Comparison of ENCODE assay signal across 17 mouse cellular contexts in the genomic region with DNA sequence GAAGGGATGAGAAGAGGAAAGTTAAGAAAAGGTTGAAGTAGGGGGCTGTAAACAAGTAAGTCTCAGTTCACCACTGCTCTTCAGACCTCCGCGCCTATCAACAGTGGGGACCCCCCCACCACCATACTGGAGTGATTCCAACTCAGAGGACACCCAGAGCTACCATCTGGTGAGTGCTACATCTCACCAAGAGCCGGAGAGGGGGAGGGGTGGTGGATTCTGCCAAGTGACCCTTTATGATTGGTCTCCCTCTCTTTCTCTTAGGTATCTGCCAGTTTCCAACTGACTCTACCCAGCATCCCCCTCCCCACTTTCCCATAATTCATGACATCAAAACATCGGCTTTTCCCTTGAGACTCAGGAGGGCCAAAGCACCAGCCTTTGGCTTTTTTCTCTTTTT. TPM values are rescaled to one million over a fixed set of nuclear protein-coding genes. Genes with fewer than 3 reads are reported as not detected.
A peak's percentile ranks its signal among the peaks of the same experiment; 100 is the strongest.
DNase-seq lines count a peak whose midpoint lies in the region; ATAC-seq and TF ChIP-seq lines count a peak whose summit lies in the region.
"Had no signal": no experiment of that assay in that cellular context is flagged by ENCODE, and none has a peak within 500 bp of the region (broad histone marks: within the 10 kb centered on the region; RNA-seq: fewer than 3 reads in every experiment).

No protein-coding gene starts in this region.

- H3K4me1 ChIP-seq in hindbrain, postnatal 0 days (ENCODE audit: insufficient read depth, low read length): peaks cover 10% of the 10 kb centered on the region; the same call in 1 of the 2 replicates
- H3K4me1 ChIP-seq in hindbrain, embryonic 13.5 days (replicated peaks): peaks cover 15% of the 10 kb centered on the region

- TF ChIP-seq CTCF in hindbrain, postnatal 0 days (IDR thresholded peaks at IDR 0.05; ENCODE audit: low read depth): no peak

- H3K4me3 ChIP-seq in hindbrain, postnatal 0 days (ENCODE audit: low read length): no peak overlapping the region
- H3K4me3 ChIP-seq in hindbrain, embryonic 13.5 days: no peak overlapping the region
- H3K4me3 ChIP-seq: embryonic facial prominence, embryonic 13.5 days; forebrain, embryonic 12.5 days; hindbrain, embryonic 15.5 days had no signal

- no peaks in the 10 kb centered on the region for H3K36me3 ChIP-seq in hindbrain, postnatal 0 days (ENCODE audit: insufficient read depth, low read length)
- no peaks in the 10 kb centered on the region for H3K36me3 ChIP-seq in hindbrain, embryonic 13.5 days
- H3K36me3 ChIP-seq: hindbrain, embryonic 15.5 days had no signal

- no peak overlapping the region for H3K9ac ChIP-seq in hindbrain, postnatal 0 days (replicated peaks; ENCODE audit: low read length)
- H3K9ac ChIP-seq in hindbrain, embryonic 13.5 days: no peak overlapping the region
- H3K9ac ChIP-seq: embryonic facial prominence, embryonic 13.5 days; forebrain, embryonic 12.5 days; hindbrain, embryonic 15.5 days had no signal

- DNase-seq in cerebellum, postnatal 14 days: peak; percentile 72 to 85
- no peak for DNase-seq in cerebellum, adult 9-10 months
- DNase-seq in gastrocnemius, postnatal 25 days: peak; percentile 37
- DNase-seq in gastrocnemius, adult 8-10 months (ENCODE audit: low spot score in 2 of 2): no peak
- peak; percentile 59 for DNase-seq in hindbrain, postnatal 0 days (ENCODE audit: low spot score)
- no peak for DNase-seq in adrenal gland, postnatal 10 days
- DNase-seq: cerebellum, adult 18-20 months; gastrocnemius, postnatal 14 days; heart, postnatal 10 days; heart, postnatal 4 days; kidney, adult 8-10 months had no signal

- H3K27me3 ChIP-seq in hindbrain, postnatal 0 days (ENCODE audit: insufficient read depth, low read length): no peaks in the 10 kb centered on the region
- peaks cover 43% of the 10 kb centered on the region for H3K27me3 ChIP-seq in hindbrain, embryonic 13.5 days

- 64% methylated on average over 4 of the region's 4 CpGs for WGBS in hindbrain, postnatal 0 days
- WGBS in hindbrain, embryonic 13.5 days: 80% methylated on average over 4 of the region's 4 CpGs

- no peak overlapping the region for H3K4me2 ChIP-seq in hindbrain, postnatal 0 days (ENCODE audit: low read depth, low read length)
- H3K4me2 ChIP-seq in hindbrain, embryonic 13.5 days: no peak overlapping the region
- H3K4me2 ChIP-seq: embryonic facial prominence, embryonic 13.5 days; forebrain, embryonic 12.5 days; hindbrain, embryonic 15.5 days had no signal

- peak overlapping the region; percentile 32; the same call in 1 of the 2 replicates for H3K27ac ChIP-seq in hindbrain, postnatal 0 days
- no peak overlapping the region for H3K27ac ChIP-seq in hindbrain, embryonic 13.5 days
- H3K27ac ChIP-seq: embryonic facial prominence, embryonic 13.5 days; forebrain, embryonic 12.5 days; hindbrain, embryonic 15.5 days had no signal

- ATAC-seq in hindbrain, postnatal 0 days: no peak
- no peak for ATAC-seq in hindbrain, embryonic 13.5 days (ENCODE audit: low FRiP score)
- ATAC-seq: inflammation-experienced regulatory T-cells, adult 6 months; intestine, postnatal 0 days had no signal

- H3K9me3 ChIP-seq in hindbrain, postnatal 0 days (ENCODE audit: low read length): no peaks in the 10 kb centered on the region
- no peaks in the 10 kb centered on the region for H3K9me3 ChIP-seq in hindbrain, embryonic 13.5 days
- H3K9me3 ChIP-seq: embryonic facial prominence, embryonic 13.5 days; forebrain, embryonic 12.5 days; hindbrain, embryonic 15.5 days had no signal

RNA-seq across cellular contexts. Expression of a gene that starts 5.4 kb away (rescaled TPM):
- total RNA-seq in gastrocnemius, postnatal 25 days (2021): 10 to 100 TPM; 10.4 to 10.9 TPM
- 10 to 100 TPM in 1 of 4 experiments, 1 to 10 TPM in 3; 8.5 to 11.4 (median 9.2) TPM for total RNA-seq in gastrocnemius, adult 8-10 months (2022)
- 23.9 and 31.1 TPM in 2 replicates for total RNA-seq in hindbrain, postnatal 0 days (2014; rRNA removed)
- polyA plus RNA-seq in hindbrain, postnatal 0 days (2015; fragmentation: Nextera tagmentation; extraction: Ambion mirVana): 3.3 and 5.9 TPM in 2 replicates
- polyA plus RNA-seq in hindbrain, embryonic 13.5 days (2015; fragmentation: Nextera tagmentation; extraction: Ambion mirVana): 4.0 and 7.1 TPM in 2 replicates
- 10 to 100 TPM; 19.6 to 44.5 TPM for total RNA-seq in adrenal gland, postnatal 10 days (2021)
- polyA plus RNA-seq: inflammation-experienced regulatory T-cells, adult 6 months had no signal

RNA-seq across cellular contexts. Expression of a gene that starts 7.0 kb away (rescaled TPM):
- 100 to 1,000 TPM; 306 to 340 TPM for total RNA-seq in gastrocnemius, postnatal 25 days (2021)
- total RNA-seq in gastrocnemius, adult 8-10 months (2022): 100 to 1,000 TPM; 397 to 490 (median 424) TPM
- 9.5 and 12.8 TPM in 2 replicates for total RNA-seq in hindbrain, postnatal 0 days (2014; rRNA removed)
- 6.1 and 6.5 TPM in 2 replicates for polyA plus RNA-seq in hindbrain, postnatal 0 days (2015; fragmentation: Nextera tagmentation; extraction: Ambion mirVana)
- 3.9 and 4.0 TPM in 2 replicates for polyA plus RNA-seq in hindbrain, embryonic 13.5 days (2015; fragmentation: Nextera tagmentation; extraction: Ambion mirVana)
- total RNA-seq in adrenal gland, postnatal 10 days (2021): 10 to 100 TPM; 67.6 to 81.9 TPM
- polyA plus RNA-seq: inflammation-experienced regulatory T-cells, adult 6 months had no signal

RNA-seq across cellular contexts. Expression of a gene that starts 19.2 kb away (rescaled TPM):
- 100 to 1,000 TPM; 417 to 422 TPM for total RNA-seq in gastrocnemius, postnatal 25 days (2021)
- total RNA-seq in gastrocnemius, adult 8-10 months (2022): 100 to 1,000 TPM; 443 to 477 (median 467) TPM
- total RNA-seq in hindbrain, postnatal 0 days (2014; rRNA removed): 491 and 500 TPM in 2 replicates
- polyA plus RNA-seq in hindbrain, postnatal 0 days (2015; fragmentation: Nextera tagmentation; extraction: Ambion mirVana): 1,157 and 1,160 TPM in 2 replicates
- polyA plus RNA-seq in hindbrain, embryonic 13.5 days (2015; fragmentation: Nextera tagmentation; extraction: Ambion mirVana): 1,129 and 1,134 TPM in 2 replicates
- 100 to 1,000 TPM; 578 to 644 TPM for total RNA-seq in adrenal gland, postnatal 10 days (2021)

RNA-seq across cellular contexts. Expression of a gene that starts 23.6 kb away (rescaled TPM):
- total RNA-seq in gastrocnemius, postnatal 25 days (2021): under 1 TPM in 1 of 2 experiments, not detected in 1; 0.91 TPM
- total RNA-seq in gastrocnemius, adult 8-10 months (2022): not detected
- not detected in 2 replicates for total RNA-seq in hindbrain, postnatal 0 days (2014; rRNA removed)
- 0.18 and 0.19 TPM in 2 replicates for polyA plus RNA-seq in hindbrain, postnatal 0 days (2015; fragmentation: Nextera tagmentation; extraction: Ambion mirVana)
- polyA plus RNA-seq in hindbrain, embryonic 13.5 days (2015; fragmentation: Nextera tagmentation; extraction: Ambion mirVana): 0.38 and 0.87 TPM in 2 replicates
- 1 to 10 TPM in 1 of 2 experiments, under 1 TPM in 1; 0.70 to 1.2 TPM for total RNA-seq in adrenal gland, postnatal 10 days (2021)
- total RNA-seq: heart, postnatal 10 days had no signal

RNA-seq across cellular contexts. Expression of a gene that starts 27.3 kb away (rescaled TPM):
- 10 to 100 TPM; 34.6 to 35.2 TPM for total RNA-seq in gastrocnemius, postnatal 25 days (2021)
- total RNA-seq in gastrocnemius, adult 8-10 months (2022): 10 to 100 TPM; 38.6 to 53.2 (median 50.3) TPM
- 48.1 and 67.6 TPM in 2 replicates for total RNA-seq in hindbrain, postnatal 0 days (2014; rRNA removed)
- 60.8 and 65.9 TPM in 2 replicates for polyA plus RNA-seq in hindbrain, postnatal 0 days (2015; fragmentation: Nextera tagmentation; extraction: Ambion mirVana)
- polyA plus RNA-seq in hindbrain, embryonic 13.5 days (2015; fragmentation: Nextera tagmentation; extraction: Ambion mirVana): 72.4 and 77.3 TPM in 2 replicates
- total RNA-seq in adrenal gland, postnatal 10 days (2021): 10 to 100 TPM; 42.3 to 43.1 TPM

Comparison
In these comparisons a context has a peak if more than half of its experiments do, and no peak if none do; other contexts are left out.
1. DNase-seq: peak in cerebellum, postnatal 14 days (2 of 2), gastrocnemius, postnatal 25 days (single experiment) and hindbrain, postnatal 0 days (single experiment); none in cerebellum, adult 9-10 months (single experiment), gastrocnemius, adult 8-10 months (0 of 2) and adrenal gland, postnatal 10 days (single experiment).